Mouse (Mus musculus): Measurements from ENCODE around the gene Olfr901.
"Not testable (repeated sequence)": the region's sequence is repeated elsewhere in the genome, so short reads cannot be mapped to it uniquely, and the experiment has no call there.

Gene Olfr901

GRCm38 (mm10) chr9:38429155-38429554 lies at the start of gene Olfr901:
Olfr901 (plus strand) TSS chr9:38429455.
- DNase-seq (ENCODE audit: low spot score in 2 of 2) = no peak

GRCm38 (mm10) chr9:38401398-38401797 lies 27.9 kb upstream of the Olfr901 start, which contains the start of gene Olfr147:
Olfr147 (plus strand) TSS chr9:38401698.
- DNase-seq (ENCODE audit: low spot score in 2 of 2) = no peak

- DNase-seq (ENCODE audit: low spot score in 2 of 2) = not testable (repeated sequence)
Observed at GRCm38 (mm10) chr9:38407502-38407901, 21.8 kb upstream of the Olfr901 start.

- DNase-seq (ENCODE audit: low spot score in 2 of 2) = not testable (repeated sequence)
Observed at GRCm38 (mm10) chr9:38413502-38413901, 15.8 kb upstream of the Olfr901 start.

- DNase-seq (ENCODE audit: low spot score in 2 of 2) = no peak
Observed at GRCm38 (mm10) chr9:38423801-38424200, 5.5 kb upstream of the Olfr901 start.

GRCm38 (mm10) chr9:38427026-38427425 lies 2.2 kb upstream of the Olfr901 start:
- no peak for DNase-seq (ENCODE audit: low spot score in 2 of 2)

GRCm38 (mm10) chr9:38447352-38447751 lies 18.1 kb downstream of the Olfr901 start, which contains the start of gene Olfr902:
Olfr902 (plus strand) TSS chr9:38447652.
- no peak for DNase-seq (ENCODE audit: low spot score in 2 of 2)

GRCm38 (mm10) chr9:38462844-38463243 lies 33.6 kb downstream of the Olfr901 start, which contains the start of gene Olfr904:
Olfr904 (plus strand) TSS chr9:38463144.
- DNase-seq (ENCODE audit: low spot score in 2 of 2) = no peak

- DNase-seq (ENCODE audit: low spot score in 2 of 2) = no peak
Observed at GRCm38 (mm10) chr9:38470807-38471206, 41.6 kb downstream of the Olfr901 start, which contains the start of gene Olfr905. Olfr905 (plus strand) TSS chr9:38471107.
